Mouse (Mus musculus) embryonic fibroblast, embryonic 13.5 days (primary cell): ENCODE data around the gene Il9.

ENCODE experiments used
- CTCF ChIP-seq: IDR thresholded peaks from 2 replicates; pipeline ENCODE4 v1.5.1; 2011; ENCODE audit warnings: mild to moderate bottlenecking, control low read depth, low read length, moderate library complexity, borderline replicate concordance; ENCODE audit not compliant: insufficient read depth
- POLR2A ChIP-seq: IDR thresholded peaks from 2 replicates; pipeline ENCODE4 v1.6.1; 2011; ENCODE audit warnings: low read depth, mild to moderate bottlenecking, control low read depth, low read length, moderate library complexity

DNA sequence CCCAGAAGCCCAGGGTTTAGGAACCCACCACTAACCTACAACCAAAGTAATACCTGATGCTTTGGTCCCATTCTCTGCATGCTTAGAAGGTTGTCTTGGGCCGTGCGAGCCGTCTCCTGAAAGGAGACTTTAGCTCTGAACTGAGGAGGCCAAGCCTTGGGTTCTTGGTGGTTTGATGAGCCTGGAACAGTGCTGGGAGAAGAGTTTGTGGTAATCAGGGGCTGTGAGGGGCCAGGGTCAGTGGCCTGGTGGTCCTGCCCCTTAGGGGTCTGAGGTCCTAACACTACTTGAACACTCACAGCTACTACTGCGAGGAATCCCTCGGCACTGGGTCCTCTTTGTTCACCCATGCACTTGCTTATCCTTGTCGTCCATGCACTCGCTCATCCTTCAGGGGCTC is 14.3 kb downstream of the Il9 start:
- TF ChIP-seq CTCF (no peak), POLR2A (no peak)
